11 mouse cellular contexts compared by ENCODE assay signal in genomic region chr13:34278759-34279270, GRCm38 (mm10).
A peak's percentile ranks its signal among the peaks of the same experiment; 100 is the strongest.
DNase-seq lines count a peak whose midpoint lies in the region; ATAC-seq lines count a peak whose summit lies in the region.
"Had no signal": no experiment of that assay in that cellular context is flagged by ENCODE, and none has a peak within 500 bp of the region (broad histone marks: within the 10 kb centered on the region; RNA-seq: fewer than 3 reads in every experiment).

No protein-coding gene starts in this region.

- no peak overlapping the region for H3K4me3 ChIP-seq in kidney, embryonic 15.5 days (replicated peaks)
- H3K4me3 ChIP-seq in hindbrain, embryonic 11.5 days (ENCODE audit: low read depth, low read length), result no peak overlapping the region
- H3K4me3 ChIP-seq in midbrain, embryonic 11.5 days (ENCODE audit: low read depth, low read length), result no peak overlapping the region
- H3K4me3 ChIP-seq: limb, embryonic 12.5 days had no signal

- no peak overlapping the region for H3K4me2 ChIP-seq in kidney, embryonic 15.5 days
- H3K4me2 ChIP-seq in hindbrain, embryonic 11.5 days (replicated peaks; ENCODE audit: low read depth, low read length), result no peak overlapping the region
- H3K4me2 ChIP-seq in midbrain, embryonic 11.5 days, result no peak overlapping the region
- H3K4me2 ChIP-seq: limb, embryonic 12.5 days had no signal

- peaks cover 13% of the 10 kb centered on the region for H3K4me1 ChIP-seq in kidney, embryonic 15.5 days
- no peaks in the 10 kb centered on the region for H3K4me1 ChIP-seq in hindbrain, embryonic 11.5 days (replicated peaks; ENCODE audit: control insufficient read depth, insufficient read depth, low read length)
- H3K4me1 ChIP-seq in midbrain, embryonic 11.5 days (ENCODE audit: control insufficient read depth, insufficient read depth, low read length), result peaks cover 2% of the 10 kb centered on the region; the same call in 1 of the 2 replicates
- H3K4me1 ChIP-seq: limb, embryonic 12.5 days had no signal

- H3K9ac ChIP-seq in kidney, embryonic 15.5 days, result no peak overlapping the region
- H3K9ac ChIP-seq in hindbrain, embryonic 11.5 days (ENCODE audit: low read depth, low read length), result no peak overlapping the region
- no peak overlapping the region for H3K9ac ChIP-seq in midbrain, embryonic 11.5 days (ENCODE audit: low read length)
- H3K9ac ChIP-seq: limb, embryonic 12.5 days had no signal

- no peak overlapping the region for H3K27ac ChIP-seq in kidney, embryonic 15.5 days
- no peak overlapping the region for H3K27ac ChIP-seq in hindbrain, embryonic 11.5 days (ENCODE audit: low read depth, low read length)
- H3K27ac ChIP-seq in midbrain, embryonic 11.5 days (ENCODE audit: low read depth, low read length), result no peak overlapping the region
- H3K27ac ChIP-seq: limb, embryonic 12.5 days had no signal

- no peaks in the 10 kb centered on the region for H3K27me3 ChIP-seq in kidney, embryonic 15.5 days
- no peaks in the 10 kb centered on the region for H3K27me3 ChIP-seq in hindbrain, embryonic 11.5 days (ENCODE audit: control insufficient read depth, insufficient read depth, low read length)
- no peaks in the 10 kb centered on the region for H3K27me3 ChIP-seq in midbrain, embryonic 11.5 days (ENCODE audit: control insufficient read depth, insufficient read depth, low read length)
- H3K27me3 ChIP-seq: limb, embryonic 12.5 days had no signal

- 37% methylated on average over 5 of the region's 5 CpGs for WGBS in kidney, embryonic 15.5 days
- WGBS in hindbrain, embryonic 11.5 days, result 54% methylated on average over 5 of the region's 5 CpGs
- WGBS in midbrain, embryonic 11.5 days, result 75% methylated on average over 5 of the region's 5 CpGs

- no peak for DNase-seq in kidney, postnatal 10 days
- DNase-seq in brain, adult 2 months (ENCODE audit: low read depth, low spot score), result peak; percentile 89
- DNase-seq in hindbrain, embryonic 11.5 days (ENCODE audit: low spot score), result no peak
- DNase-seq in midbrain, embryonic 11.5 days (ENCODE audit: low spot score, missing footprints), result no peak
- no peak for DNase-seq in ovary, postnatal 36 days (ENCODE audit: low spot score)
- DNase-seq in urinary bladder, postnatal 25 days (ENCODE audit: low spot score), result no peak
- DNase-seq in spleen, adult 18-20 months, result no peak
- DNase-seq: gastrocnemius, postnatal 14 days; heart, postnatal 36 days had no signal

- H3K9me3 ChIP-seq in kidney, embryonic 15.5 days (replicated peaks), result no peaks in the 10 kb centered on the region
- no peaks in the 10 kb centered on the region for H3K9me3 ChIP-seq in hindbrain, embryonic 11.5 days (ENCODE audit: control insufficient read depth, low read length)
- H3K9me3 ChIP-seq in midbrain, embryonic 11.5 days (ENCODE audit: control insufficient read depth, low read length), result no peaks in the 10 kb centered on the region
- H3K9me3 ChIP-seq: limb, embryonic 12.5 days had no signal

- peak; percentile 81 for ATAC-seq in kidney, embryonic 15.5 days (replicated peaks; ENCODE audit: low FRiP score)
- peak; percentile 59 for ATAC-seq in hindbrain, embryonic 11.5 days (ENCODE audit: low FRiP score)
- ATAC-seq in midbrain, embryonic 11.5 days (ENCODE audit: low FRiP score), result peak; percentile 35

- H3K36me3 ChIP-seq in kidney, embryonic 15.5 days, result no peaks in the 10 kb centered on the region; the same call in 1 of the 2 replicates
- no peaks in the 10 kb centered on the region for H3K36me3 ChIP-seq in hindbrain, embryonic 11.5 days (ENCODE audit: control insufficient read depth, insufficient read depth, low read length)
- H3K36me3 ChIP-seq in midbrain, embryonic 11.5 days (ENCODE audit: control insufficient read depth, insufficient read depth, low read length), result 0 out of 2 replicates have a peak, but pooled peaks cover 8% of the 10 kb centered on the region
- H3K36me3 ChIP-seq: limb, embryonic 12.5 days had no signal
